Mouse (Mus musculus) stomach, embryonic 14.5 days (tissue): ENCODE data around the gene Hdac1. TPM values are rescaled to one million over a fixed set of nuclear protein-coding genes. Genes with fewer than 3 reads are reported as not detected.

ENCODE experiments used
- ATAC-seq: fragments of 200-750 bp; cut with Nextera tagmentation; 2 replicates; pipeline ENCODE4 v1.8.0; 2017; ENCODE audit warnings: low read depth, moderate TSS enrichment; ENCODE audit not compliant: insufficient number of reproducible peaks, insufficient read depth, low FRiP score
- H3K27ac ChIP-seq: fragments of 300-500 bp; sonication (generic); 2 replicates; pipeline ENCODE4 v1.5.1; 2014; ENCODE audit warnings: mild to moderate bottlenecking, low read length, moderate library complexity, mixed read lengths
- H3K27me3 ChIP-seq: fragments of 300-500 bp; sonication (generic); 2 replicates; pipeline ENCODE4 v1.6.1; 2014; ENCODE audit warnings: low read length, control low read depth, mixed read lengths; ENCODE audit not compliant: control insufficient read depth, insufficient read depth
- H3K36me3 ChIP-seq: fragments of 300-500 bp; sonication (generic); 2 replicates; pipeline ENCODE4 v1.6.1; 2014; ENCODE audit warnings: mild to moderate bottlenecking, control low read depth, low read length, moderate library complexity, mixed read lengths; ENCODE audit not compliant: control insufficient read depth, insufficient read depth
- H3K4me1 ChIP-seq: fragments of 300-500 bp; sonication (generic); 2 replicates; pipeline ENCODE4 v1.6.1; 2014; ENCODE audit warnings: low read length, control low read depth, mixed read lengths; ENCODE audit not compliant: control insufficient read depth, insufficient read depth
- H3K4me2 ChIP-seq: fragments of 300-500 bp; sonication (generic); replicated peaks from 2 replicates; pipeline ENCODE4 v1.6.1; 2014; ENCODE audit warnings: low read depth, low read length, control low read depth
- H3K4me3 ChIP-seq: fragments of 300-500 bp; sonication (generic); 2 replicates; pipeline ENCODE4 v1.5.1; 2014; ENCODE audit warnings: low read depth, low read length, control low read depth
- H3K9ac ChIP-seq: fragments of 300-500 bp; sonication (generic); replicated peaks from 2 replicates; pipeline ENCODE4 v1.6.1; 2014; ENCODE audit warnings: low read depth, mild to moderate bottlenecking, control low read depth, low read length, moderate library complexity, mixed read lengths
- H3K9me3 ChIP-seq: fragments of 300-500 bp; sonication (generic); 2 replicates; pipeline ENCODE4 v1.6.1; 2016; ENCODE audit warnings: low read depth, low read length, control low read depth; ENCODE audit not compliant: control insufficient read depth
- WGBS: fragments of 180-500 bp; shearing (Covaris S2); extraction: QIAGEN DNeasy Blood & Tissue Kit; methylation state at CpG from one replicate; pipeline ENCODE4 v1.1.7; 2014; 5-methylcytosine and 5-hydroxymethylcytosine counted together
- polyA plus RNA-seq: library from polyadenylated mRNA; unstranded; fragments of >200 nt; fragmentation: Nextera tagmentation; extraction: Ambion mirVana; gene quantifications from 2 replicates; pipeline ENCODE4 v1.2.1, GENCODE M21; 2014

Hdac1 gene
- polyA plus RNA-seq, 1 experiment from 2014 or later, result 217 TPM

DNA sequence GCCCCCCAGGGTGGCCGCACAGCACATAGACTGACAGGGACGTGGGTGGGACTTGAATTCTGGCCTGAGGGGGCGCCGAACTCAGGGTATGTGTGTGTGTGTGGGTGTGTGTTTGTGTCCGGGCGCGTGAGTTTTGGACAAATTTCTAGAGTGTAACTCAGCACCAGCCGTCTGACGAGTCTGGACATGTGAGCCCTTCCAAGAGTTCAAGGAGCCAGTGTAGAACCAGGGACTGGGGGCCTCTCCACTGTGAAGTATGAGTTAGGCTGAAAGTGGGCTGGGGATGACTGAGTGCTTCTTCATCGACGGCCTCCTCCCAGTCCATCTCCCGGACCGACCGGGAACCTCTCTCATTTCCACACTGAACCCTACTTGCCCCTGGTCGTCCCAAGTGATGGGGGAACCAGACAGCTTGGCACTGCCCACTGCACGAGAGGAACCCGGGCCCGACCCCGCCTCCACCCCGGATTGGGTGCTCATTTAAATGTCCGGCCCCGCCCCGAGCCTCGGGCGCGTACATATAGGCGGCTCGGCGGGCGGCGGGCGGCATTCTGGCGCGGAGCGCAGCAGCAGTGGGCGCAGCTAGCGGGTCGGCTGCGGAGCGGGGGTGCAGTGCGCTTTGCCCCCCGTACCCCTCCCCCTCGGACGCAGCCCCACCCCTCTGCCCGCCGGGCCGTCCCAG lies 29.3 kb downstream of the Hdac1 start, which contains the start of gene Marcksl1:
Gene Marcksl1, plus strand, starts transcription at position 496 of the 682 bp plus-strand sequence.
- Histone ChIP-seq H3K9ac (peak within 1 kb of the TSS; percentile 100), H3K4me1 (peaks cover 12% of the 10 kb centered on the region; the same call in 1 of the 2 replicates), H3K27ac (peak within 1 kb of the TSS; percentile 97), H3K4me3 (peak within 1 kb of the TSS; percentile 100), H3K9me3 (no peaks in the 10 kb centered on the region), H3K4me2 (peak within 1 kb of the TSS; percentile 59), H3K27me3 (no peaks in the 10 kb centered on the region), H3K36me3 (peaks cover 24% of the 10 kb centered on the region)
- ATAC-seq, result peak; percentile 86
- 4% methylated on average over 47 of the region's 47 CpGs for WGBS

- peaks cover 12% of the 10 kb centered on the region; the same call in 1 of the 2 replicates for H3K4me1 ChIP-seq
- H3K27ac ChIP-seq, result no peak overlapping the region
- WGBS, result 57% methylated on average over 6 of the region's 6 CpGs
- no peak for ATAC-seq
- no peaks in the 10 kb centered on the region for H3K27me3 ChIP-seq
- no peaks in the 10 kb centered on the region for H3K9me3 ChIP-seq
- H3K9ac ChIP-seq, result no peak overlapping the region
- H3K36me3 ChIP-seq, result peaks cover 10% of the 10 kb centered on the region
- no peak overlapping the region for H3K4me3 ChIP-seq
- H3K4me2 ChIP-seq, result no peak overlapping the region
Measured at GRCm38 (mm10) chr4:129511413-129512096, 31.0 kb downstream of the Hdac1 start.

DNA sequence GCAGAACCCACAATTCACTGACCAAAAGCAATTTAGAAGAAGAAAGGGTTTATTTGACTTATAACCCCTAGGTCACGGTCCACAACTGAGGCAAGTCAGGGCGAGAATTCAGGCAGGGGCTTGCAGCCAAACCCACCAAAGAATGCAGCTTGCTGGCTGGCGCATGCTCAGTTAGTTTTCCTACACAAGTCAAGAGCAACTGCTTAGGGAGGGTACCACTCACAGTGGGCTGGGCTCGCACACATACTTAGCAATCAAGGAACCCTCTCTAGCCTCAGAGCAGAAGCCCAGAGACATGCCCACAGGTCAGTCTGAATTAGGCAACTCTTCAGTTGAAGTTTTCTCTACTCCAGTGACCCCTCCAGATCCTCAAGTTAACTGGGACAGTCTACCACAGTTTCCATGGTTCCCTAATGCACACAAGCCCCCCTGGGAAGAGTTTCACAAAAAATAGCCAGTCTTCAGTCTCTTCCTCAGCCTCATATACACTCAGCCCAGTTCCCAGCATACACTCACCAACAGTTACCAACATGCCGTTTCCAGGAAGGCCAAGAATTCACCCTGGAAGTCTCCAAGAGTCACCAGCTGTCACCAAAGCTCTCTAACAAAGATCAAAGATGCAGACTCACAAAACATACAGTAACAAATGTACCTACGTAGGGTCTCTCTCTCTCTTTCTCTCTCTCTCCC lies 31.6 kb downstream of the Hdac1 start:
- ATAC-seq, result no peak
- H3K4me3 ChIP-seq, result no peak overlapping the region
- H3K27ac ChIP-seq, result no peak overlapping the region
- H3K27me3 ChIP-seq, result no peaks in the 10 kb centered on the region
- H3K9me3 ChIP-seq, result no peaks in the 10 kb centered on the region
- H3K4me1 ChIP-seq, result peaks cover 11% of the 10 kb centered on the region; the same call in 1 of the 2 replicates
- H3K9ac ChIP-seq, result no peak overlapping the region
- H3K36me3 ChIP-seq, result peaks cover 8% of the 10 kb centered on the region
- no peak overlapping the region for H3K4me2 ChIP-seq
- WGBS, result 56% methylated on average over 6 of the region's 6 CpGs

DNA sequence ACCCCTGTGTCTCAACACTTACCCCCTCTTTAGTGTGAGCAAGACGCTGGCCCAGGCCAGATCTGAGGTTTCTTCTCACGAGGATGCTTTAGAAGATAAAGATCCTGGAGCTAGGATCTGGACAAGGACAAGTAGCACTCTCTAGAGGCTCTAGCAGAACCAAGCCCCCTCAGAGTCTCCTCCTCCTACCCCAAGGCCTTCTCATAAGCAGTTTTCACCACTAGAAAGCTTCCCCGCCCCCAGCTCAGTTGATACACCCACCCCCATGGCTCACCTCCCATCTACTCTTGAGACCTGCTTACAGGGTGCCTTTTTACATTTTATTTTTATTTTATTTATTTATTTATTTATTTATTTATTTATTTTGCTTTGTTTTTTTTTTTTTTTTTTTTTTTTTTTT lies 32.9 kb downstream of the Hdac1 start:
- no peaks in the 10 kb centered on the region for H3K9me3 ChIP-seq
- WGBS, result 53% methylated on average over 3 of the region's 3 CpGs
- H3K4me1 ChIP-seq, result peaks cover 4% of the 10 kb centered on the region; the same call in 1 of the 2 replicates
- H3K9ac ChIP-seq, result no peak overlapping the region
- no peaks in the 10 kb centered on the region for H3K27me3 ChIP-seq
- H3K27ac ChIP-seq, result no peak overlapping the region
- no peak for ATAC-seq
- no peak overlapping the region for H3K4me3 ChIP-seq
- no peaks in the 10 kb centered on the region for H3K36me3 ChIP-seq
- no peak overlapping the region for H3K4me2 ChIP-seq

GRCm38 (mm10) chr4:129508834-129509600 lies 33.5 kb downstream of the Hdac1 start:
- Histone ChIP-seq H3K27ac (no peak overlapping the region), H3K36me3 (no peaks in the 10 kb centered on the region), H3K27me3 (no peaks in the 10 kb centered on the region), H3K4me1 (peaks cover 4% of the 10 kb centered on the region; the same call in 1 of the 2 replicates), H3K9ac (no peak overlapping the region), H3K4me2 (no peak overlapping the region), H3K9me3 (no peaks in the 10 kb centered on the region), H3K4me3 (no peak overlapping the region)
- 60% methylated on average over 15 of the region's 15 CpGs for WGBS
- ATAC-seq, result no peak

DNA sequence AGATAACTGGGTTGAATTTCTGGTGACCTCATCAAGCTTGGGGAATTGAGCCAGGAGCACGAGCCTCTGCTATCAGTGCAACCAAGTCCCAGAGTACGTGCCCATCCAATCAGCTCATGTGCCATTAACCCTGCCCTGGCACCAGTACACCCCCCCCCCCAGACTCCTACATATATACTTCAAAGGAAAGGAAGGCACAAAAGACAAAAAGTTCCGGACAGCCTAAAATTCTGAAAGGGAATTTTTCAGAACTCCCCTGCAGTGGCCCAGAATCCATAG lies 34.3 kb downstream of the Hdac1 start:
- Histone ChIP-seq H3K4me3 (no peak overlapping the region), H3K9me3 (no peaks in the 10 kb centered on the region), H3K4me2 (no peak overlapping the region), H3K27me3 (no peaks in the 10 kb centered on the region), H3K27ac (no peak overlapping the region), H3K9ac (no peak overlapping the region), H3K36me3 (no peaks in the 10 kb centered on the region), H3K4me1 (peaks cover 4% of the 10 kb centered on the region; the same call in 1 of the 2 replicates)
- 61% methylated on average over 3 of the region's 3 CpGs for WGBS
- ATAC-seq, result no peak

- Histone ChIP-seq H3K27me3 (no peaks in the 10 kb centered on the region), H3K36me3 (no peaks in the 10 kb centered on the region), H3K4me3 (no peak overlapping the region), H3K4me2 (no peak overlapping the region), H3K9me3 (no peaks in the 10 kb centered on the region), H3K27ac (no peak overlapping the region), H3K4me1 (peaks cover 4% of the 10 kb centered on the region; the same call in 1 of the 2 replicates), H3K9ac (no peak overlapping the region)
- no peak for ATAC-seq
- 59% methylated on average over 9 of the region's 10 CpGs for WGBS
Measured at GRCm38 (mm10) chr4:129507434-129508236, 34.9 kb downstream of the Hdac1 start.
